Mouse (Mus musculus) MEL (cell line): Measurements from ENCODE around the gene Pgrmc1.

Source experiments
- E2F4 ChIP-seq: IDR thresholded peaks from 2 replicates; pipeline ENCODE4 v1.6.1; 2011; ENCODE audit warnings: low read depth, low read length, improper control_type of control experiment, borderline replicate concordance
- EP300 ChIP-seq, 2 experiments: IDR thresholded peaks; 2 replicates each; pipeline ENCODE4 v1.6.1; 2011; ENCODE audit warnings: improper control_type of control experiment in 2 of 2, low read length in 2 of 2, low read depth in 1 of 2, mild to moderate bottlenecking in 1 of 2
- HCFC1 ChIP-seq: IDR thresholded peaks from 2 replicates; pipeline ENCODE4 v1.6.1; 2012; ENCODE audit warnings: low read depth, mild to moderate bottlenecking, inconsistent platforms, low read length, improper control_type of control experiment, moderate library complexity
- JUND ChIP-seq: IDR thresholded peaks from 2 replicates; pipeline ENCODE4 v1.6.1; 2011; ENCODE audit warnings: low read depth, mild to moderate bottlenecking, improper control_type of control experiment, low read length
- MXI1 ChIP-seq: IDR thresholded peaks from 2 replicates; pipeline ENCODE4 v1.6.1; 2011; ENCODE audit warnings: mild to moderate bottlenecking, low read depth, low read length, improper control_type of control experiment
- MYC ChIP-seq: IDR thresholded peaks from 2 replicates; pipeline ENCODE4 v1.6.1; 2011; ENCODE audit warnings: low read depth, mild to moderate bottlenecking, low read length, improper control_type of control experiment, moderate library complexity
- NELFE ChIP-seq: IDR thresholded peaks from 2 replicates; pipeline ENCODE4 v1.6.1; 2011; ENCODE audit warnings: low read depth, low read length, improper control_type of control experiment
- POLR2A ChIP-seq, 2 experiments: IDR thresholded peaks; 2 replicates each; pipeline ENCODE4 v1.6.1; 2011 to 2012; ENCODE audit warnings: low read length in 2 of 2, mild to moderate bottlenecking in 2 of 2, control low read depth in 1 of 2, improper control_type of control experiment in 1 of 2, low read depth in 1 of 2, moderate library complexity in 1 of 2; ENCODE audit not compliant: control insufficient read depth in 1 of 2, insufficient read depth in 1 of 2, poor library complexity in 1 of 2
- RCOR1 ChIP-seq: IDR thresholded peaks from 2 replicates; pipeline ENCODE4 v1.6.1; 2012; ENCODE audit warnings: low read depth, mild to moderate bottlenecking, inconsistent platforms, low read length, improper control_type of control experiment
- SIN3A ChIP-seq: IDR thresholded peaks from 2 replicates; pipeline ENCODE4 v1.6.1; 2012; ENCODE audit warnings: low read length, improper control_type of control experiment, inconsistent platforms
- TAL1 ChIP-seq: IDR thresholded peaks from 2 replicates; pipeline ENCODE4 v1.6.1; 2012; ENCODE audit warnings: mild to moderate bottlenecking, inconsistent platforms, low read length, moderate library complexity, mixed read lengths
- ZC3H11A ChIP-seq: IDR thresholded peaks from 2 replicates; pipeline ENCODE4 v1.6.1; 2012; ENCODE audit warnings: low read depth, mild to moderate bottlenecking, inconsistent platforms, low read length, improper control_type of control experiment
- ZMIZ1 ChIP-seq: IDR thresholded peaks from 2 replicates; pipeline ENCODE4 v1.6.1; 2012; ENCODE audit warnings: low read depth, mild to moderate bottlenecking, inconsistent platforms, low read length, improper control_type of control experiment, moderate library complexity
- ZNF384 ChIP-seq: IDR thresholded peaks from 2 replicates; pipeline ENCODE4 v1.6.1; 2012; ENCODE audit warnings: low read depth, mild to moderate bottlenecking, inconsistent platforms, low read length, improper control_type of control experiment

GRCm38 (mm10) chrX:36630771-36631170 is 32.8 kb downstream of the Pgrmc1 start:
- no peak for TF ChIP-seq JUND
- TF ChIP-seq HCFC1, result no peak
- no peak for TF ChIP-seq E2F4
- TF ChIP-seq ZC3H11A, result peak; percentile 21; the same call in 1 of the 2 replicates
- no peak for TF ChIP-seq EP300 (IDR thresholded peaks at IDR 0.05; ENCODE audit: low read depth in 1 of 2, low read length in 2 of 2)
- TF ChIP-seq POLR2A (IDR thresholded peaks at IDR 0.05; ENCODE audit: control insufficient read depth in 1 of 2, insufficient read depth in 1 of 2, low read depth in 1 of 2, low read length in 2 of 2, poor library complexity in 1 of 2), result no peak
- 0 out of 2 replicates have a peak, but pooled peaks have one; percentile 42 for TF ChIP-seq MYC
- TF ChIP-seq ZNF384, result no peak
- no peak for TF ChIP-seq RCOR1
- TF ChIP-seq TAL1, result no peak
- no peak for TF ChIP-seq ZMIZ1
- TF ChIP-seq NELFE, result no peak
- no peak for TF ChIP-seq MXI1
- no peak for TF ChIP-seq SIN3A
